In genomic region chrX:36863766-36864608, GRCm38 (mm10) we compare ENCODE assay signal across 8 mouse cellular contexts. TPM values are rescaled to one million over a fixed set of nuclear protein-coding genes. Genes with fewer than 3 reads are reported as not detected.
A peak's percentile ranks its signal among the peaks of the same experiment; 100 is the strongest.
DNase-seq lines count a peak whose midpoint lies in the region; ATAC-seq and TF ChIP-seq lines count a peak whose summit lies in the region.

No protein-coding gene starts in this region.

- ATAC-seq in G1E (ENCODE audit: extremely low read depth, insufficient number of reproducible peaks, low FRiP score, poor library complexity, severe bottlenecking): peak; percentile 79
- ATAC-seq in forebrain, postnatal 0 days: peak; percentile 95
- peak; percentile 76 to 96 for ATAC-seq in hematopoietic stem cell, adult 5-6 weeks (replicated peaks in 1 of 2; ENCODE audit: insufficient read depth in 1 of 2, low FRiP score in 2 of 2, low TSS enrichment in 1 of 2, low read depth in 1 of 2, poor library complexity in 2 of 2, severe bottlenecking in 2 of 2)
- peak; percentile 91 for ATAC-seq in lung, embryonic 16.5 days (ENCODE audit: low read depth)

- peak; percentile 36 for DNase-seq in G1E (ENCODE audit: low spot score)
- peak; percentile 82 to 85 for DNase-seq in cerebellum, adult 18-20 months
- peak; percentile 86 for DNase-seq in forebrain, postnatal 0 days
- peak; percentile 51 for DNase-seq in layer of hippocampus, adult 9-10 months (ENCODE audit: low spot score)
- peak; percentile 39 for DNase-seq in ovary, postnatal 10 days (ENCODE audit: low spot score)
- peak; percentile 60 to 70 for DNase-seq in thymus, postnatal 10 days (ENCODE audit: low spot score in 2 of 2)

- peaks cover 19% of the 10 kb centered on the region for H3K36me3 ChIP-seq in G1E (replicated peaks)
- H3K36me3 ChIP-seq in forebrain, postnatal 0 days (ENCODE audit: insufficient read depth): no peaks in the 10 kb centered on the region
- 0 out of 2 replicates have a peak, but pooled peaks cover 2% of the 10 kb centered on the region for H3K36me3 ChIP-seq in lung, embryonic 16.5 days (ENCODE audit: control insufficient read depth, insufficient read depth, low read length)

- H3K4me1 ChIP-seq in G1E (ENCODE audit: insufficient read depth, low read depth, low read length): peaks cover 6% of the 10 kb centered on the region
- H3K4me1 ChIP-seq in forebrain, postnatal 0 days (ENCODE audit: insufficient read depth): no peaks in the 10 kb centered on the region
- peaks cover 5% of the 10 kb centered on the region for H3K4me1 ChIP-seq in lung, embryonic 16.5 days (replicated peaks; ENCODE audit: control insufficient read depth, insufficient read depth, low read length)

- TF ChIP-seq CTCF in G1E (IDR thresholded peaks at IDR 0.05; ENCODE audit: low read depth, low read length): no peak
- TF ChIP-seq CTCF in forebrain, postnatal 0 days (IDR thresholded peaks at IDR 0.05; ENCODE audit: low read depth): no peak

- peak overlapping the region; percentile 31 for H3K9ac ChIP-seq in forebrain, postnatal 0 days
- peak overlapping the region; percentile 59 for H3K9ac ChIP-seq in lung, embryonic 16.5 days (ENCODE audit: low read length)

- H3K9me3 ChIP-seq in G1E (replicated peaks): no peaks in the 10 kb centered on the region
- H3K9me3 ChIP-seq in forebrain, postnatal 0 days (ENCODE audit: low read length): no peaks in the 10 kb centered on the region
- H3K9me3 ChIP-seq in lung, embryonic 16.5 days (ENCODE audit: control insufficient read depth, low read length): no peaks in the 10 kb centered on the region

- no peaks in the 10 kb centered on the region for H3K27me3 ChIP-seq in G1E (ENCODE audit: insufficient read depth, low read length)
- no peaks in the 10 kb centered on the region for H3K27me3 ChIP-seq in forebrain, postnatal 0 days (ENCODE audit: insufficient read depth, low read length)
- no peaks in the 10 kb centered on the region for H3K27me3 ChIP-seq in lung, embryonic 16.5 days (ENCODE audit: control insufficient read depth, insufficient read depth, low read depth, low read length)

- no peak overlapping the region for H3K27ac ChIP-seq in forebrain, postnatal 0 days (ENCODE audit: low read depth, low read length)
- H3K27ac ChIP-seq in lung, embryonic 16.5 days (ENCODE audit: low read length): peak overlapping the region; percentile 44; the same call in 1 of the 2 replicates

- H3K4me2 ChIP-seq in forebrain, postnatal 0 days (ENCODE audit: low read depth): peak overlapping the region; percentile 48
- peak overlapping the region; percentile 53 for H3K4me2 ChIP-seq in lung, embryonic 16.5 days (ENCODE audit: low read depth, low read length)

- 23% methylated on average over 44 of the region's 44 CpGs for WGBS in forebrain, postnatal 0 days
- 12% methylated on average over 37 of the region's 44 CpGs for WGBS in lung, embryonic 16.5 days

- H3K4me3 ChIP-seq in G1E (ENCODE audit: low read depth, low read length): peak overlapping the region; percentile 70
- H3K4me3 ChIP-seq in forebrain, postnatal 0 days (ENCODE audit: low read depth, low read length): peak overlapping the region; percentile 41
- peak overlapping the region; percentile 54 for H3K4me3 ChIP-seq in lung, embryonic 16.5 days (ENCODE audit: low read length)

RNA-seq across cellular contexts. Expression of gene Ube2a, which starts 9.7 kb away (rescaled TPM):
- total RNA-seq in G1E (2014; fragmentation: Nextera tagmentation): 53.4 and 58.1 TPM in 2 replicates
- 16.0 and 16.4 TPM in 2 replicates for total RNA-seq in G1E (2017)
- polyA plus RNA-seq in G1E (2012): 108 and 126 TPM in 2 replicates
- total RNA-seq in forebrain, postnatal 0 days (2014; rRNA removed): 24.4 and 31.4 TPM in 2 replicates
- polyA plus RNA-seq in forebrain, postnatal 0 days (2015; fragmentation: Nextera tagmentation; extraction: Ambion mirVana): 125 and 145 TPM in 2 replicates
- 10.0 and 12.4 TPM in 2 replicates for total RNA-seq in hematopoietic stem cell, adult 5-6 weeks (2017)
- 131 and 141 TPM in 2 replicates for polyA plus RNA-seq in lung, embryonic 16.5 days (2015; fragmentation: Nextera tagmentation; extraction: Ambion mirVana)

RNA-seq across cellular contexts. Expression of gene C330007P06Rik, which starts 9.9 kb away (rescaled TPM):
- 33.8 and 36.3 TPM in 2 replicates for total RNA-seq in G1E (2014; fragmentation: Nextera tagmentation)
- total RNA-seq in G1E (2017): 77.7 and 83.2 TPM in 2 replicates
- polyA plus RNA-seq in G1E (2012): 1.6 and 2.1 TPM in 2 replicates
- 30.6 and 36.1 TPM in 2 replicates for total RNA-seq in forebrain, postnatal 0 days (2014; rRNA removed)
- polyA plus RNA-seq in forebrain, postnatal 0 days (2015; fragmentation: Nextera tagmentation; extraction: Ambion mirVana): 18.0 and 20.8 TPM in 2 replicates
- total RNA-seq in hematopoietic stem cell, adult 5-6 weeks (2017): 72.4 and 76.5 TPM in 2 replicates
- 33.6 and 38.7 TPM in 2 replicates for polyA plus RNA-seq in lung, embryonic 16.5 days (2015; fragmentation: Nextera tagmentation; extraction: Ambion mirVana)

RNA-seq across cellular contexts. Expression of gene Nkrf, which starts 38.7 kb away (rescaled TPM):
- total RNA-seq in G1E (2014; fragmentation: Nextera tagmentation): 20.2 and 23.1 TPM in 2 replicates
- total RNA-seq in G1E (2017): 10.3 and 12.2 TPM in 2 replicates
- 1.4 and 1.5 TPM in 2 replicates for polyA plus RNA-seq in G1E (2012)
- 22.7 and 24.7 TPM in 2 replicates for total RNA-seq in forebrain, postnatal 0 days (2014; rRNA removed)
- 8.7 and 10.5 TPM in 2 replicates for polyA plus RNA-seq in forebrain, postnatal 0 days (2015; fragmentation: Nextera tagmentation; extraction: Ambion mirVana)
- total RNA-seq in hematopoietic stem cell, adult 5-6 weeks (2017): 9.9 and 11.6 TPM in 2 replicates
- 1.3 and 1.8 TPM in 2 replicates for polyA plus RNA-seq in lung, embryonic 16.5 days (2015; fragmentation: Nextera tagmentation; extraction: Ambion mirVana)

Comparison
In these comparisons a context has a peak if more than half of its experiments do, and no peak if none do; other contexts are left out.
1. DNase-seq: peak in every context shown above with its lines; median percentile 86 in forebrain, postnatal 0 days; 84 in cerebellum, adult 18-20 months; 65 in thymus, postnatal 10 days; 51 in layer of hippocampus, adult 9-10 months; 39 in ovary, postnatal 10 days; 36 in G1E.